Mouse (Mus musculus) spleen, postnatal 14 days (tissue): ENCODE measurements around the gene Col6a2.

Experiments used
- DNase-seq, 2 experiments: peaks; one replicate each; pipeline ENCODE4 v3.0.0; 2021 to 2022; ENCODE audit warnings: low spot score in 2 of 2

Col6a2 gene

DNA sequence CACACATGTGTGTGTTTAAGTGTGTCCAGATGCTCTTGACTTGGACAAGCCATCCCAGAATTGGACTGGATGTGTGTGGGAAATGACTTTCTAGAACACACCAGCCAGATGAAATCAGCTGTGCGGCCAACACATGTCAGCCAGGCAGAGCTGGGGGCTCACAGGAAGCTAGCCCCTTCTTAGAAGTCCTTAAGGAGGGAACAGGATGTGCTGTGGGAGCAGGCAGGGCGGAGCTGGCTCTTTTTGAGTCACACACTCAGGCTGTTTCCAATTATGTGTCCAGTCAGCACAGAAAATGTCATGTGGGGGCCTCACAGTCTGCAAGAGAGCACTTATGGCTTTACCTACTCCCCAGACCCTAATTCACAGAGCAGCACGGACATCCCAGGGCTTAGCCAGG lies 12.6 kb upstream of the Col6a2 start:
- DNase-seq, result no peak

DNA sequence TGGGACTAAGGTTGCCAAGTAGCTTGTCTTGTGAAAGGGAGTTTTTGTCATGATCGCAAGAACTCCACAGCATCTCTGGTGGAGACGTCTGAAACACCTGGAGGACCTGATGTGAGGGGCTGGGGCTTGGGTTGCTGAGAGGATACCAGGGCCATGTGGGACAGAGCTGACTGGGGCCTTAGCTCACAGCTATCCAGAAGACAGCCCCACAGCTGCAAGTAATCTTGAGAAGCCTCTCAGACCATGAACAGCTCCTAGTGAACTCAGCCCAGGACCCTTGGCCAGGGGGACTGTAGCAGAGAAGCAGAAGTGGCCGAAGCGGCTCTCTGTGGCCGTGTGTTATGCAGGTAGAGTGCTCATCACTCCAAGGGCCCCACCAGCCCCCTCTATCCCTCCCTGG lies 11.2 kb upstream of the Col6a2 start:
- no peak for DNase-seq

DNA sequence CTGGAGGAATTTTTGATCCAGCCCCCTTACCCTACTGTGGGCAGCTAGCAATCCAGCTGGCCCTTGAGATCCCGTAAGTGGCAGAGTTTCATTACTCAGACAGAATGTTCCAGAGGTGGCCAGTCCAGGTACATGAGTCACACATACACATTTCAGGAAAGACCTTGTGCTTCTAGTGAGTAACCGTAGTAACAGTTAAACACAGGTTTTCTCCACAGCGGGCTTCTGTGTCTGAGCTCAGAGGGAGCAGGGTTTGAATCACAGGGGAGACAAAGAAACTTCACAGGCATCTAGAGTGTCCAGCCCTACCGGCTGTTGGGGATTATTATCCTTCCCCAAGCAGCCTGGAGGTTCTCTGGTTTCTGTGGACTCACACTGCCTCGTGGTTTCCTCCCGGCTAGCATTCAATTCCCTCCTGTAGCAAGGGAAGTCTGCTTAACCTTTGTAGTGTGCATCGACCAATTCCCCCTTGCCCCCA lies 10.7 kb upstream of the Col6a2 start:
- no peak for DNase-seq

- no peak for DNase-seq
Measured at GRCm38 (mm10) chr10:76632630-76633029, 9.2 kb upstream of the Col6a2 start.

- no peak for DNase-seq
Measured at GRCm38 (mm10) chr10:76630657-76631056, 7.2 kb upstream of the Col6a2 start.

DNA sequence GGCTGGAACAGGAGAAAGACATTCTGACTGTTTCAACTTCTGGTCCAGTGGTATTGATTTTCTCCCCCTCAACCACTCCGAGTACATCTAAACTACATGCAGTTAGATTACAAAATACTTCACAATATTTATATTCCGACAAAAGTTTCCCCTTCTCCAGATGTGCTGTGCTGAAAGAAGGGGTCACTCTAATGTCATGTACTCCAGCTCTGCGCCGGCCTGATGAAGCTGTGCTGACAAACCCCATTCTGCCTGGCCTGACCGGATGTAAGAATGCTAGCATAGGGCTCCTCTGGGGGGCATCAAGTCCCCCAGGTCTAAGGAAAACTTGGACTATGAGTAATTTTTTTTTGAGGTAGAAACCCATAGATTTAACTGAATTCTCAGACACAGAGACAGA lies 4.3 kb upstream of the Col6a2 start:
- no peak for DNase-seq

GRCm38 (mm10) chr10:76624903-76625302 lies 1.5 kb upstream of the Col6a2 start:
- DNase-seq, result no peak

DNA sequence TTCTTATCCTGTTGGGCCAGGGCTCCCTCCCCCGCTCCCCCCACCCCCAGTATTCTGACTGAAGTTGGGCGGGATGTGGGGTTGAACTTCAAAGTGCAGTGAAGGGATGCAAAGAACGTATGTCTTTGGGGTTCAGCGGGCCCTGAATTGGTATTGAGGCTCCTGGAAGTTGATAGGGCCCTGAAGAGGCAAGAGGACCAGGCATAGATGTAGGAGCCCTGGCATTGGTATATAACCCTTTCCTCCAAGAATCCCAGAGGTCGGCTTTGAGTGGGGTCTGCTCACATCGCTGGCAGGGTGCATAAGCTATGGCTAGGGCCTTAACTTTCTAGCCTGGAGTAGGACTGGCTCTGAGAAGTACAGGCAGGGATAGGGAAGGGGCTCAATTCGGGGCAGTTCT lies 304 bp upstream of the Col6a2 start:
- no peak for DNase-seq

- DNase-seq, result no peak
Measured at GRCm38 (mm10) chr10:76622411-76622810, 1.0 kb downstream of the Col6a2 start.

- no peak for DNase-seq
Measured at GRCm38 (mm10) chr10:76612473-76612872, 11.0 kb downstream of the Col6a2 start.

DNA sequence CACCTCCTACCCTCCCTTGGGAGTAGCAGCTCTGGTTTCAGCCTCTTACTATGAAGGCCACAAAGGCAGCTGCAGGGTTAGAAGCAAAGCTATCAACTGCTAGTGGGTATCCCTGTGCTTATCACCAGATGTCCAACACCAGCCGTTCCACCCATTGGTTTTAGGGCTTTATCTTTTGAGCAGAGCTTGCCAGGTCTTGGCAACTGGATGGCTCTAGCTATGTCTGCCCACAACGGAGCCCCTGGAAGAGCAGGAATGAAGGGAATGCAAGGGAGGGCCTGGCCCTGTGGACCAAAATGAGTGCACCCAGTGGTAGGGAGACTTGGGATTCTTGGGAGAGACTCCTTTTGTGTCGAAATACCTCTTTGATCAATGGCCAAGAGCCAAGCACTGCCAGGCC lies 20.7 kb downstream of the Col6a2 start:
- DNase-seq, result no peak

DNA sequence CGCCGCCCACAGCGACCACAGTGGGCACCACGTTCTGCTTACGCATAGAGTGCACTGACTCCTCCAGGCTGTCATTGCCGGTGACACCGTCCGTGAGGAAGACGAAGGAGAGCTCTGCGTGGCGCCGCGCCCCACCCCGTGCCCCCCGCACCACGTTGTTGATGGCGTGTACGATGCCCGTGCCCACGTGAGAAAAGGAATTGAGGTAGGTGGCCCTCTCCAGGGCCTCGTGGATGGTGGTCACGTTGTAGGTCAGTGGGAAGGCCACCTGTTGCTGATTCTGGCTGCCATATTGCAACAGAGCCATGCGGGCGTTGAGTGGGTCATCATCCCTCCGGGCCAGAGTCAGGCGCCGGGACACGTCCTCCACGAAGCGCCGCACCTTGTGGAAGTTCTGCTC lies 27.1 kb downstream of the Col6a2 start:
- no peak for DNase-seq

DNA sequence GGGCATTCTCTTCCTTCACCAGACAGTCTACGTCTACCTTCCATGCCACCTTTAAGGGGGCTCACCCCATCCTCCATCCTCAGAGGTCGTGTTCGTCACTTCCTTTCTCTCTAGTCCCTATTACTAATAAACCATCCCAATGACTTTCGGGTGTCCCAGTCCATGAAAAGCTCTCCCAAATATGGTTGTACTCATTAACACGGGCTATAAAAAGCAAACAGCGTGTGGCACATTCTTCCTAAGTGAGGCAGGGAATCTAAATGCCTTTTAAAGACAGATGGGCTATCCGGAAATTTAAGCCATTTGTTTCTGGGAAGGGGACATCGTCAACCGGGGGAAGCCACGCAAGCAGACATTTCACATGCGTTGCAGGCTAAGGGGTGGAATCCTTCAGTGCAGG lies 33.2 kb downstream of the Col6a2 start:
- DNase-seq, result no peak

GRCm38 (mm10) chr10:76586190-76586589 lies 37.2 kb downstream of the Col6a2 start:
- no peak for DNase-seq

DNA sequence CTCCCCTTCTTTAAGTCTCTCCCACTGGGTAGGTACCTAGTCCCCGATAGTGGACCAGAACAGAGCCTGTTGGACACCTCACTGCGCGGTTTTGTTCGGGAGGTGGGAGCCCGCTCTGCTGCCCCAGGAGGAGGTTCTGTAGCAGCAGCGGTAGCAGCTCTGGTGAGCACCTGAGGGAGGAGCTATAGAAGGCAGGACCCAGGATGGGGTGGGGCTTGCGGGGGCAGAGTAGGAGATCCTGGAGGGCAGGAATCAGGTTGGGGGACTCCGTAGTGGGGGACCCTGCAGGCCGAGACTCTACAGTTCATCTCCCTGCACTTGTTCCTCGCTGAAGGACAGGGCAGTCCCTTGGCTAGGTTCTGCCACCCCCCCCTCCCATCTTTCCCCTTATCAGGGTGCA lies 39.3 kb downstream of the Col6a2 start:
- no peak for DNase-seq

DNA sequence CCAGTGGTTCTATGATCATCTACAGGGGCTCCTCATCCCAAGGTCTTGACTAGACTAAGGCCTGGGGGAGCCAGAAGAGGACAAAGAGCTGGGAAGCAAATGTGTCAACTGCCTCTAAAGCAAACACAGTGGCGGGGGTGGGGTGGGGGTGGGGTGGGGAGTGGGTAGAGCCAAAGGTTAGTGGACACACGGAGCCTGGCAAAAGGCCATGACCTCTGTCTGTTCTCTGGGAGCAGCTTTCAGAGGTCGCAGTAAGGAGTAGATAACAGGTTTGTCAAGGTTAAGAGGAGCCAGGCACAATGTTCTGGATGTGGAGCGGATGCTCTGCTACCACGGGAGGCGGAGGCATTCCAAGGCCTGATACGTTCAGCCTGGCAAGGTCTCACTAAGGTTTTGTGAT lies 46.5 kb downstream of the Col6a2 start:
- DNase-seq, result no peak

DNA sequence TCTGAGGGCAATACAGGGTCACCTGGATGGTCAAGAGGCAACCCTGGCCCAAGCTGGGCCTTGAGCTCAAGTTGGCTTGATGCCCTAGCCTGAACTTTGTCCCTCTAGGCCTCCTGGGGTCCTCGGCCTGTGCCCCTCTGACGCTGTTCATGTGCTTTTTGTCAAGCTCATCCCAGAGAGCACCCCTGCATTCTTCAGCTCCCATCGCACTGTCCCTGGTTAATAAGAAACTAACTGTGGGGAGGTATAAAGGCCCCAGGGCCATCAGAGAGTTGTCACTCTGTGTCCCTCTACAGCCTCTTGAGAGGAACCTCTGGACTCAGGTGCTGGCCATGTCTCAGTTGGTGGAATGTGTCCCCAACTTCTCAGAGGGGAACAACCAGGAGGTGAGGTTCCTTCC lies 48.1 kb downstream of the Col6a2 start, which contains the start of gene Ftcd:
Ftcd (plus strand) TSS at position 275 of the 400 bp plus-strand sequence.
- no peak for DNase-seq

DNA sequence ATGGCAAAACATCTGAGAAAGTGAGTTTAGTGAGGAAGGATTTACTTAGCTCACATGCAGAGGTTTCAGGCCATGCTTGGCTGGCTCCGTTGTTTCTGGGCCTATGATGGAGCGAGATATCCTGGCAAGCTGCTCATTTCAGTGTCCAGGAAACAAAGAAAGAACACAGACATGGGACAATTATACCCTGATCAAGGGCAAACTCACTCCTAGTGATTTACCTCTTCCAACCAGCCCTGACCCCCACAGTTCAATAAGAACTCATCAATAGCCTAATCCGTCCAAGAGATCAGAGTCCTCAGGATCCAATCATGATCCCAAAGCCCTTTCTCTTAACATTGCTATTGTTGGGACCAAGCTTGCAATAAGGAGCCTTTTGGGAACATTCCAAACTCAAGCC lies 51.3 kb downstream of the Col6a2 start:
- DNase-seq, result no peak

DNA sequence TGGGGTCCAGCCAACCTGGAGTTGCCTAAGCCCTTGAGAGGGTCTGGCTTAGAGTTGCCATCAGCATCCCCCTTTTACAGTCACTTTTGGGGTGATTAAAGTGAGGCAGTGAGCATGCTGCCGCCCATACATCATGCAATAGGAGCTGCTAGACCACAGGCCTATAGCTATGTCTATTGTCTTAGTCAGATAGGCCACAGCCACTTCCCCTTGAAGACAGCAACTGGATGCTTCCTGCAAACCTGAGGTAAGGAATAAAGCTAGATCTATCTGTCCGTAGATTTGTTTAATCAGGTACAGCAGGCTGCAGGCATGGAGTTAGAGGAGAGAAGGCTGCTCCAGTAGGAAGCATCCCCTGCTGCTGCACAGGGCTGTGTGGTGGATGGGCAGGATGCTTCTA lies 52.4 kb downstream of the Col6a2 start:
- no peak for DNase-seq

- no peak for DNase-seq
Measured at GRCm38 (mm10) chr10:76569996-76570685, 53.3 kb downstream of the Col6a2 start.

DNA sequence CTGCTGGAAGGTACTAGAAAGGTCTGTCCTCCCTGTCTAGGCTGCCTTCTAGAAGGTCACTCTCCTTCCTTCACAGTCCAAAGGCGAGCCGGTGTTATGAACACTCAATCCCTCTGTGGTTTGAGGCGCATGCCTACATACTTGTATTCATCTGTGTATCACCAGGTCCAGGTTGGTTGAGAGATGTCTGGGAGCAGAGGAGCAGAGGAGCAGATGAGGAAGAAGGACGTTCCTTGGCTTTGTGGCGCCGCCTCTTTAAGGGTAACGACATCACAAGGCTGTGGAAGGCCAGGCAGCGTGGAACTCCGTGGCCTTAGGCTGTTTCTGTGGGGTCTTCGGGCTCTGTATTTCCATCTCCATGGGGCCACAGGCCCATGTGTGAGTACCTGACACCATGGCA lies 61.5 kb downstream of the Col6a2 start, which contains the start of gene Spatc1l:
Spatc1l (plus strand) TSS at position 301 of the 400 bp plus-strand sequence.
- DNase-seq, result no peak

DNA sequence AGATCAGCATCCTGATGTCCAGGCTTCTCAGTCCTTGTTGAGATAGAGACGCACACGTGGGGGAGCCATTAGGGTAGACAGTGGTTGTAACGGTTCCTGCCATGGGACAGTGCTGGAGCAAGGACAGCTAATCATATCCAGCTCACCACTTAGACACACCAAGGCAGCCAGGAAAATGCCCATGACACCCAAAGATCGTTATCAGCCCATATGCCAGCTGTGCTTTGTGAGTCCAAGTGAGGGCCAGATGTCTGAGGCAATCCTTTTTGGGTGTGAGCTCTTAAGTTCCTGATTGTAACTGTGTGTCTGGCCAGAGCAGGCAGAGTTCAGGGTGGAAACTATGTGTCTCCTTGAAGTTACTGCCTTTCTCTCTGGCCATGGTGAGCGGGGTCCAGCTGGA lies 69.4 kb downstream of the Col6a2 start:
- no peak for DNase-seq

- no peak for DNase-seq
Measured at GRCm38 (mm10) chr10:76551556-76551955, 71.9 kb downstream of the Col6a2 start.

GRCm38 (mm10) chr10:76550458-76550857 lies 73.0 kb downstream of the Col6a2 start:
- DNase-seq, result no peak
